Mouse (Mus musculus) CH12.LX (cell line): Measurements from ENCODE around the gene Wdfy2.

Experiments
- CTCF ChIP-seq, 2 experiments: IDR thresholded peaks in 1 of 2; conservative IDR thresholded peaks in 1 of 2; 2 replicates each; pipeline ENCODE4 v1.5.1; 2011 to 2012; ENCODE audit warnings: low read depth in 2 of 2, low read length in 2 of 2, improper control_type of control experiment in 1 of 2, inconsistent platforms in 1 of 2, mild to moderate bottlenecking in 1 of 2, moderate library complexity in 1 of 2
- EP300 ChIP-seq: IDR thresholded peaks from 2 replicates; pipeline ENCODE4 v1.6.1; 2011; ENCODE audit warnings: low read length, improper control_type of control experiment

GRCm38 (mm10) chr14:62984410-62984809, 146.9 kb downstream of the Wdfy2 start, which contains the start of gene Defb48:
- no peak for TF ChIP-seq CTCF (conservative IDR thresholded peaks at IDR 0.05 in 1 of 2, IDR thresholded peaks at IDR 0.05 in 1 of 2; ENCODE audit: low read depth in 2 of 2, low read length in 2 of 2)
- TF ChIP-seq EP300: no peak
